Mouse (Mus musculus) layer of hippocampus, adult 9-11 months (tissue): ENCODE measurements at regions not wholly inside any gene's neighbourhood (a gene's known extent, or its start where the extent isn't known, plus 50 kb on each side); places are given as distances from the start of the nearest gene placed in this dataset.
A peak's percentile ranks its signal among the peaks of the same experiment; 100 is the strongest.

Source experiments
- DNase-seq: peaks from one replicate; pipeline ENCODE4 v3.0.0; 2022

GRCm38 (mm10) chr3:70384235-70384634 lies 376.8 kb downstream of the Otol1 start:
- DNase-seq: no peak

GRCm38 (mm10) chr3:70385961-70386360 lies 378.5 kb downstream of the Otol1 start:
- no peak for DNase-seq

GRCm38 (mm10) chr3:70401187-70401586 lies 393.8 kb downstream of the Otol1 start:
- no peak for DNase-seq

- DNase-seq: no peak
Measured at GRCm38 (mm10) chr3:70406571-70406970, 399.2 kb downstream of the Otol1 start.

GRCm38 (mm10) chr3:70418273-70418672 lies 410.9 kb downstream of the Otol1 start:
- DNase-seq: no peak

GRCm38 (mm10) chr3:70422016-70422415 lies 414.6 kb downstream of the Otol1 start:
- no peak for DNase-seq

GRCm38 (mm10) chr3:70422669-70423068 lies 415.3 kb downstream of the Otol1 start:
- no peak for DNase-seq

GRCm38 (mm10) chr3:70436671-70437070 lies 429.3 kb downstream of the Otol1 start:
- DNase-seq: no peak

GRCm38 (mm10) chr3:70457181-70457847 lies 449.9 kb downstream of the Otol1 start:
- DNase-seq: no peak

GRCm38 (mm10) chr3:70460811-70461210 lies 453.4 kb downstream of the Otol1 start:
- DNase-seq: no peak

- no peak for DNase-seq
Measured at GRCm38 (mm10) chr3:70463221-70463620, 455.8 kb downstream of the Otol1 start.

- peak; percentile 84 for DNase-seq
Measured at GRCm38 (mm10) chr3:70482521-70482920, 475.1 kb downstream of the Otol1 start.

GRCm38 (mm10) chr3:70483066-70483743 lies 475.8 kb downstream of the Otol1 start:
- no peak for DNase-seq

GRCm38 (mm10) chr3:70496431-70496830 lies 489.0 kb downstream of the Otol1 start:
- no peak for DNase-seq

- no peak for DNase-seq
Measured at GRCm38 (mm10) chr3:70500245-70500858, 492.9 kb downstream of the Otol1 start.

- no peak for DNase-seq
Measured at GRCm38 (mm10) chr3:70500991-70501961, 493.9 kb downstream of the Otol1 start.

GRCm38 (mm10) chr3:70533593-70534321 lies 526.3 kb downstream of the Otol1 start:
- no peak for DNase-seq

- no peak for DNase-seq
Measured at GRCm38 (mm10) chr3:70535084-70535483, 527.7 kb downstream of the Otol1 start.

GRCm38 (mm10) chr3:70543911-70544310 lies 536.5 kb downstream of the Otol1 start:
- DNase-seq: no peak

- no peak for DNase-seq
Measured at GRCm38 (mm10) chr3:70557821-70558220, 550.4 kb downstream of the Otol1 start.

GRCm38 (mm10) chr3:70566140-70566857 lies 558.9 kb downstream of the Otol1 start:
- DNase-seq: no peak

GRCm38 (mm10) chr3:70594785-70595184 lies 587.4 kb downstream of the Otol1 start:
- DNase-seq: no peak
